Mouse (Mus musculus): Measurements from ENCODE around the gene Lgals3.

The Lgals3 gene

GRCm38 (mm10) chr14:47421606-47422005 is 54.1 kb downstream of the Lgals3 start:
- DNase-seq (ENCODE audit: low read depth, low spot score), result peak; percentile 6

GRCm38 (mm10) chr14:47422466-47422865 is 54.9 kb downstream of the Lgals3 start:
- DNase-seq (ENCODE audit: low read depth, low spot score), result no peak

GRCm38 (mm10) chr14:47432987-47433386 is 65.4 kb downstream of the Lgals3 start:
- peak; percentile 7 for DNase-seq (ENCODE audit: low read depth, low spot score)
